ENCODE assay signal across 20 mouse cellular contexts in genomic region chr6:33043480-33043879, GRCm38 (mm10).
"Had no signal": no experiment of that assay in that cellular context is flagged by ENCODE, and none has a peak within 500 bp of the region (broad histone marks: within the 10 kb centered on the region; RNA-seq: fewer than 3 reads in every experiment).

No protein-coding gene starts in this region.

- H3K9me3 ChIP-seq: kidney, embryonic 15.5 days; limb, embryonic 10.5 days; liver, embryonic 13.5 days; neural tube, embryonic 12.5 days; neural tube, embryonic 15.5 days; stomach, embryonic 15.5 days had no signal

- H3K4me1 ChIP-seq: kidney, embryonic 15.5 days; limb, embryonic 10.5 days; limb, embryonic 13.5 days; neural tube, embryonic 12.5 days; stomach, embryonic 15.5 days had no signal

- H3K9ac ChIP-seq: kidney, embryonic 15.5 days; limb, embryonic 13.5 days; liver, embryonic 13.5 days; neural tube, embryonic 12.5 days; neural tube, embryonic 15.5 days; stomach, embryonic 15.5 days had no signal

- H3K27me3 ChIP-seq: kidney, embryonic 15.5 days; limb, embryonic 13.5 days; liver, embryonic 13.5 days; megakaryocyte, embryonic 14.5 days; neural tube, embryonic 12.5 days; neural tube, embryonic 15.5 days; stomach, embryonic 15.5 days had no signal

- H3K4me2 ChIP-seq: kidney, embryonic 15.5 days; limb, embryonic 13.5 days; liver, embryonic 13.5 days; midbrain, embryonic 11.5 days; neural tube, embryonic 12.5 days; neural tube, embryonic 15.5 days; stomach, embryonic 15.5 days had no signal

- H3K27ac ChIP-seq: kidney, embryonic 15.5 days; limb, embryonic 10.5 days; limb, embryonic 13.5 days; liver, embryonic 13.5 days; macrophage; neural tube, embryonic 12.5 days; neural tube, embryonic 15.5 days; stomach, embryonic 15.5 days had no signal

- DNase-seq: kidney, adult 11 months; kidney, adult 8-10 months; kidney, postnatal 10 days; kidney, postnatal 4 days; liver; liver, embryonic 13.5 days; lung, adult 2 months; midbrain, embryonic 14.5 days; right cerebral cortex, postnatal 25 days; spleen, adult 18-20 months; thymus, postnatal 36 days had no signal

- H3K4me3 ChIP-seq: kidney, embryonic 15.5 days; limb, embryonic 10.5 days; limb, embryonic 13.5 days; liver, embryonic 13.5 days; megakaryocyte, embryonic 14.5 days; neural tube, embryonic 12.5 days; neural tube, embryonic 15.5 days; stomach, embryonic 15.5 days had no signal
